Mouse (Mus musculus) c-Kit-positive CD71-positive TER-119-positive erythroid progenitor cells, embryonic 14.5 days (primary cell): ENCODE data around the gene Slc22a26.
"Not testable (repeated sequence)": the region's sequence is repeated elsewhere in the genome, so short reads cannot be mapped to it uniquely, and the experiment has no call there.

Experiments used
- DNase-seq: peaks from one replicate; pipeline ENCODE4 v3.0.0-alpha.2; 2013; ENCODE audit warnings: low spot score

The Slc22a26 gene

DNA sequence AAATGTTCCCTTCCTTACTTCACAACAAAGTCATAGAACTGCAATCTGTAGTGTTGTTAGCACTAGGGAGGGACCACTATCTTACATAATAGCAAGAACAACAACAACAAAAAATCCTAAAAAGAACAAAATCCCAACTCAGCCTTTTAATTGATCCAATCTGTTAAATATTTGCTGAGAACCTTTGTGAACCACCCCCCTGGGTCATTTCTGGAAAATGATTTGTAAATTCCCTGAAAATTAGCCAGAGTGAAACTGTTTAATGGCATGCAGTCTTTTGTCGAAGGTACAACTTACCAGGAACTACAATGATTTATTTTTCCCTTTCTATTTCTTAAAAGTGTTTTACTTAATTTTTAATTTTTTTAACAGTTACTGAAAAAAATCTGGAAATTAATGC lies at the start of gene Slc22a26:
TSS of gene Slc22a26 (minus strand) at position 97 of the 400 bp plus-strand sequence.
- DNase-seq, result no peak

DNA sequence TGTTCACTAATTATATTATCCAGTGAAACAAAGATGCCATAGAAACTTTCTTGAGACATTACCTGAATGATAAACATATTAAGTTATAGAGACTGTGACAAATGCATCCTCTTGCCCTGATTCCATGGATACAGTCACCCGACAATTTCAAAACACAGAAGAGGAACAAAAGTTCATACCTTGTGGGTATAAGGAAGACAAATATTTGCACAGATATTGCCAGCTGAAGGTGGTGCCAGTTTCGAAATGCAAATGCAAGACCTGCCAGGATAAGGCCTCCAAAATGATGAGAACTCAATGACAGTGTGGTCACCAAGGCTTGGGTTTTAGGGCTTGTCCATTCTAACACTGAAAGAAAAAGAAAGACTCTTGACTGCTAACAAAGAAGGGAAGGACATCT lies 27.4 kb upstream of the Slc22a26 start:
- DNase-seq, result no peak

DNA sequence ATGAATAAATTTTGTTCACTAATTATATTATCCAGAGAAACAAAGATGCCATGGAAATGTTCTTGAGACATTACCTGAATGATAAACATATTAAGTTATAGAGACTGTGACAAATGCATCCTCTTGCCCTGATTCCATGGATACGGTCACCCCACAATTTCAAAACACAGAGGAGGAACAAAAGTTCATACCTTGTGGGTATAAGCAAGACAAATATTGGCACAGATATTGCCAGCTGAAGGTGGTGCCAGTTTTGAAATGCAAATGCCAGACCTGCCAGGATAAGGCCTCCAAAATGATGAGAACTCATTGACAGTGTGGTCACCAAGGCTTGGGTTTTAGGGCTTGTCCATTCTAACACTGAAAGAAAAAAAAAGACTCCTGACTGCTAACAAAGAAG lies 11.9 kb downstream of the Slc22a26 start:
- DNase-seq, result no peak

DNA sequence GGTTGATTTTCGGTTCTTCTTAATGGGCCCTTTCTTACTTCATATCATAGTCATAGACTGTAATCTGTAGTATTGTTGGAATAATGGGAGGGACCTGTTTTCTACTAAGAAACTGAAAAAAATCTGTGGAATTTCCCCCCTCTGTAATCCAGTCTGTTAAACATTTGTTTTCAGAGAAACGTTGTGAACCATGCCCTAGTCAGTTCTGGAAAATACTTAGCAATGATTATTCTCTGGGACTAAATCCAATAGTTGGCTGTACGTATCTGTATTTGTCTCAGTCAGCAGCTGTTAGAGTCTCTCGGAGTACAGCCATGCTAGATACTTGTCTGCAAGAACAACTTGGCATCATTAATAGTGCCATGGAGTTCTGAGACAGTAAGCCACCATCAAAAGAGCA lies 27.2 kb downstream of the Slc22a26 start:
- DNase-seq, result no peak

DNA sequence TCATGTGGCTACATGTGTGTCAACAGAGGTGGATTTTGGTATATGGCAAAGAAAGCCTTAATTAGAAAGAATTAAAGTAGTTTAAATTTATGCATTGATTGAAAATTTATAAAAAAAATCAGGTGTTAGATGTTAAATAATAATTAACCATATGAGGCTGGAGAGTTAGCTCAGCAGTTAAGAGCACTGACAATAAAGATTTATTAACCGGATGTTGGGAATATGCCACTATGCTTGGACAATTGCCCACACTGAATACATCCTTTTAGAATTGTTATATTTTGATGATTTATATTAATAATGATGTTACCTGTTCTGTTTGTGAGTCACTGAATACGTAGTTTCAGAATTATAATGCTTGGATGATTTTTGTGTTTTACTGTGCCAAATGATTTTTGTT lies 36.3 kb downstream of the Slc22a26 start:
- no peak for DNase-seq

DNA sequence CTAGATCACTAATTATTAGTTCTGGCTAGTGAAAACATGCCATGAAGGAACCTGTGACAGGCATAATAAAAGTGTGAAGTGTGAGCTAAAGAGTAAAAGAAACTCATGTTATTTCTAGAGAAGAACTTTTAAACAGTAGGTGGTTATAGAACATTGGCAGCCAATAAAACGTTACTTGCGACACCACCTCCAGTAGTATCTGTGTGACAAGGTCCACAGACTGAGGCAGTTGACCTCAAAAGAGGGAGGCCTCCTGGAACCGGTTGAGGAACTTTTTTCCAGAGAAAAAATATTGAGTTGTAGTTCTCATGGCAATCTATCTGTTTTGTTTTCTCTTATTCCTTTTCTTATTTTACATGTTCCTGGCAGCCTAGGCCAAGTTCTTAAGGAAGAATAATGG lies 36.9 kb downstream of the Slc22a26 start:
- DNase-seq, result no peak

DNA sequence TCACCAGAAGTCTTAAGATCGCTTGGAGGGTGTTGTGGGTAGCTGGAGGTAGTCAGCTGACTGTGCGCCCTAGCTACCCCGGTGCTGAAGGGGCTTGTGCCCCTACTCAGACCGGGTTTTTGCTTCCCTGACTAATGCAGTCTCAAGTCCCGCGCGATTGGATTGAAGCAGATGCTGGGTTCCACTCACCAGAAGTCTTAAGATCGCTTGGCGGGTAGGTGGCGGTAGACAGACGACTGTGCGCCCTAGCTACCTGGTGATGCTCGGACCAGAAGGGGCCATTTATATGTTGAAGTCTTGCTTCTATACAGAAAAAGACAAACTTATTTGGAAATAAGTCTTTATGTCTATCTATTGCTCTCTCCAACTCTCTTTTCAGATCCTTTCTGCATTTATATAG lies 49.1 kb downstream of the Slc22a26 start:
- DNase-seq, result not testable (repeated sequence)
